Comparison of ENCODE assay signal across 10 mouse cellular contexts in genomic region chrX:73525223-73526140, GRCm38 (mm10). TPM values are rescaled to one million over a fixed set of nuclear protein-coding genes. Genes with fewer than 3 reads are reported as not detected.
A peak's percentile ranks its signal among the peaks of the same experiment; 100 is the strongest.
DNase-seq lines count a peak whose midpoint lies in the region.
"Had no signal": no experiment of that assay in that cellular context is flagged by ENCODE, and none has a peak within 500 bp of the region (broad histone marks: within the 10 kb centered on the region; RNA-seq: fewer than 3 reads in every experiment).

No protein-coding gene starts in this region.

- intact Hi-C loops in gastrocnemius, postnatal 14 days (cut with DNase I; ENCODE audit: low total_unique reads): no loop called here

- DNase-seq in gastrocnemius, adult 18-20 months (ENCODE audit: low spot score): peak; percentile 5
- no peak for DNase-seq in gastrocnemius, postnatal 14 days
- peak; percentile 41 for DNase-seq in ovary, adult 18-20 months (ENCODE audit: low spot score)
- no peak for DNase-seq in ovary, postnatal 10 days (ENCODE audit: low spot score)
- peak; percentile 61 to 66 for DNase-seq in cerebellum, postnatal 14 days
- peak; percentile 30 for DNase-seq in retina, postnatal 7 days (ENCODE audit: low read depth, low spot score)
- DNase-seq in kidney, postnatal 36 days: no peak
- DNase-seq in frontal cortex, postnatal 10 days (ENCODE audit: low spot score in 2 of 2): no peak
- DNase-seq: right cerebral cortex, adult 18-20 months had no signal

RNA-seq across cellular contexts. Expression of gene Atp2b3, which starts 22.6 kb away (rescaled TPM):
- 10 to 100 TPM; 10.6 to 10.7 TPM for total RNA-seq in gastrocnemius, adult 18-20 months (2021)
- total RNA-seq in gastrocnemius, postnatal 14 days (2021): 1 to 10 TPM; 8.2 to 8.7 TPM
- total RNA-seq: monocyte, adult 5-6 weeks had no signal

RNA-seq across cellular contexts. Expression of gene Bgn, which starts 42.1 kb away (rescaled TPM):
- 10 to 100 TPM; 43.9 to 70.1 TPM for total RNA-seq in gastrocnemius, adult 18-20 months (2021)
- total RNA-seq in gastrocnemius, postnatal 14 days (2021): 100 to 1,000 TPM; 213 to 236 TPM
- total RNA-seq: monocyte, adult 5-6 weeks had no signal

Comparison
In these comparisons a context has a peak if more than half of its experiments do, and no peak if none do; other contexts are left out.
1. DNase-seq: peak in gastrocnemius, adult 18-20 months (single experiment), ovary, adult 18-20 months (single experiment), cerebellum, postnatal 14 days (2 of 2) and retina, postnatal 7 days (single experiment); none in gastrocnemius, postnatal 14 days (single experiment), ovary, postnatal 10 days (single experiment), kidney, postnatal 36 days (0 of 2) and frontal cortex, postnatal 10 days (0 of 2).